Mouse (Mus musculus) myocyte (in vitro differentiated cells): Measurements from ENCODE around the gene Rnf43.

Experiments
- CEBPB ChIP-seq: IDR thresholded peaks from 2 replicates; pipeline ENCODE4 v1.6.1; 2011; ENCODE audit warnings: mild to moderate bottlenecking, moderate library complexity; ENCODE audit not compliant: poor library complexity, insufficient read depth, severe bottlenecking
- E2F4 ChIP-seq: IDR thresholded peaks from one replicate; pipeline ENCODE4 v1.6.1; 2011; ENCODE audit warnings: mild to moderate bottlenecking, control low read depth, moderate library complexity; ENCODE audit not compliant: insufficient read depth
- MAX ChIP-seq: IDR thresholded peaks from one replicate; pipeline ENCODE4 v1.6.1; 2011; ENCODE audit warnings: low read depth, mild to moderate bottlenecking, control low read depth
- MYOD1 ChIP-seq, 3 experiments: IDR thresholded peaks; one replicate each; pipeline ENCODE4 v1.6.1; 2011; ENCODE audit warnings: control low read depth in 2 of 3, low read depth in 2 of 3, mild to moderate bottlenecking in 2 of 3, moderate library complexity in 1 of 3; ENCODE audit not compliant: insufficient read length in 2 of 3, control insufficient read depth in 1 of 3
- POLR2A ChIP-seq: IDR thresholded peaks from one replicate; pipeline ENCODE4 v1.6.1; 2011; ENCODE audit warnings: low read depth, mild to moderate bottlenecking, control low read depth, moderate library complexity; ENCODE audit not compliant: insufficient read length
- POLR2AphosphoS2 ChIP-seq: IDR thresholded peaks from one replicate; pipeline ENCODE4 v1.6.1; 2011; ENCODE audit warnings: low read depth, control low read depth; ENCODE audit not compliant: insufficient read length
- REST ChIP-seq: IDR thresholded peaks from one replicate; pipeline ENCODE4 v1.6.1; 2011; ENCODE audit warnings: mild to moderate bottlenecking, control low read depth, moderate library complexity; ENCODE audit not compliant: insufficient read depth, insufficient read length
- TCF12 ChIP-seq: IDR thresholded peaks from one replicate; pipeline ENCODE4 v1.6.1; 2011; ENCODE audit warnings: mild to moderate bottlenecking, control low read depth; ENCODE audit not compliant: poor library complexity, insufficient read depth, severe bottlenecking
- USF1 ChIP-seq: IDR thresholded peaks from one replicate; pipeline ENCODE4 v1.6.1; 2011; ENCODE audit warnings: low read depth, mild to moderate bottlenecking, control low read depth, moderate library complexity

DNA sequence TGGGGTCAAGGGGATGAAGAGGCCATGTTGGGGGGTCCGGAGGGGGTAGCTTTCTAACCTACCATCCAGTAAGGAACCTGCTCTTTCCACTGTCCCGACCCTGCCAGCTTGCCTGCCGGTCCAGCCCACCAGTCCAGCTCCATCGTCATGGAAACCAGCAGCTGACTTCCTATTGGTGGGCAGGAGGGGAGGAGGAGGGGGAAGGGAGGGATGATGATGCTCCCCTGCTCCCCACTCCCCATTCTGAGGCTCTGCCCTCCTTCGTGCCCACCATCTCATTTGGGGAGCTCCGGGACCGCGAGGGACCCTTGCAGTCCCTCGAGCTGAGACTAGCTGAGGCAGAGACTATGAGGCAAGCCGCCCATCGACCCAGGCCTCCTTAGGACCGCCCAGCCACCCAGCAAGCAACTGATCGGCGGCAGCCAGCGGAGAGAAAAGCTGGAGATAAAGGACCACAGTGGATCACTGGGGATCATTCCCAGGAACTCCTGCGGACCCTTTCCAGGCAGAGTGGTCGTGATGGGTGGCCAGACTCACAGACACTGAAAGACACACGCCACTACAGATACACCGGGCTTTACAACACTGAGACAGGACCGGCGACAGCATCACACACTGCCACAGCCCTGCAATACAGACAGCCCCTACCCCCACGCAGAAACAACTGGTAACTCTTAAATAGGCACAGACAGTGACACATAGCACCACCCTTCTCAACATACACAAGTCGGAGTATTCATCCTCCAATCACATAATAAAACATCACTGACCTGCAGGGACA, 98.0 kb downstream of the Rnf43 start, which contains the start of gene Tspoap1:
- TF ChIP-seq REST (no peak), USF1 (no peak), POLR2A (no peak), POLR2AphosphoS2 (no peak), E2F4 (no peak), MAX (no peak), TCF12 (no peak), CEBPB (no peak), MYOD1 (IDR thresholded peaks at IDR 0.05; ENCODE audit: control insufficient read depth in 1 of 3, insufficient read length in 2 of 3, low read depth in 2 of 3) (no peak)
